Mouse (Mus musculus) testis, adult 2 months (tissue): ENCODE data around the gene 4931409K22Rik.

Source experiments
- CTCF ChIP-seq: fragments of 200-500 bp; IDR thresholded peaks from 2 replicates; pipeline ENCODE4 v1.5.1; 2012; ENCODE audit warnings: low read depth, mild to moderate bottlenecking, inconsistent platforms, low read length, moderate library complexity; ENCODE audit not compliant: control insufficient read depth, insufficient read depth, insufficient replicate concordance
- POLR2A ChIP-seq: fragments of 200-500 bp; IDR thresholded peaks from 2 replicates; pipeline ENCODE4 v1.6.1; 2012; ENCODE audit warnings: low read depth, mild to moderate bottlenecking, inconsistent platforms, low read length, moderate library complexity; ENCODE audit not compliant: control insufficient read depth

DNA sequence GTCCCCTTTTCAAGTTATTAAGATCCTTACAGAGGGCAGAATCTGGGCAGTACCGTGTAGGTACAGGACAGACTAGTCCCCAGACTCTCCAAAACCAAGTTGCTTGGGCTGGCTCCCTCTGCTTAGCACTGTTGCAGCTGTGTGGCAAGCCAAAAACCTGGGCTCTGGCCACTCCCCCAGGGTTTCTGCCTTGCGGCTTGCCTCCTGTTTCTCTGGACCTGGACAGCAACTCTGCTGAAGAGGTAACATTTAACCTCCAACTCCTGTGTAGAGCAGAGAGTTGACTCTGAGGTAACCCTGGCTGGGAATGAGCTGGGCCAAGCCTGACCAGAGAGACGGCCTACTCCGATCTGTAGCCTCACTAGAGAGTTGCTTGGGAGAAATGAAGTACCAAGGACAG lies 53.8 kb downstream of the 4931409K22Rik start:
- TF ChIP-seq CTCF (no peak), POLR2A (no peak)
